Mouse (Mus musculus): ENCODE data around the gene Fbxo47. TPM values are rescaled to one million over a fixed set of nuclear protein-coding genes. Genes with fewer than 3 reads are reported as not detected.

Gene Fbxo47
- polyA plus RNA-seq, 1 experiment from 2014 or later = 0.62 TPM

DNA sequence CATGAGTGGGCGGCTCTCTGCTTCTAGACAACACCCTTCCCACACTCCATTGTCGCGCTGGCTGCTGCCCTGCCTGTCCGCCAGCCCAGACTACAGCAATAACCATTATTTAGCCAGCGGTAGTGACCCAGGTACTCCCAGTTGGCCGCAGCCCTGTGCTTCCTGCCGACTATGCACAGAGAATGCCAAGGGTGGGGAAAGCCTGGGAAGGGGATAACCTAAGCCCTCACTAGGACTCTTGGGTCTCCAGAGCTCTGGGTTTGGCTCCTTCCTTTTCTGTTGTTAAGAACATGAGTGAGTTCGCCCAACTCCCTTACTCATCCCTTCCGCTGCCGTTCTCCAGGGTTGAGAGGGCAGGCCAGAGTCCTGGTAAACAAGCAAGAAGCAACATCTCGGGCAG is 52.0 kb downstream of the Fbxo47 start:
- no peak for DNase-seq
- H3K27ac ChIP-seq (replicated peaks; ENCODE audit: low read depth, low read length) = no peak overlapping the region
- H3K36me3 ChIP-seq (ENCODE audit: control insufficient read depth, insufficient read depth, low read length) = peaks cover 66% of the 10 kb centered on the region
- H3K9ac ChIP-seq (replicated peaks; ENCODE audit: low read length) = no peak overlapping the region
- H3K9me3 ChIP-seq (ENCODE audit: control insufficient read depth, low read length) = no peaks in the 10 kb centered on the region
- H3K4me2 ChIP-seq (ENCODE audit: low read length) = no peak overlapping the region
- no peak for ATAC-seq (ENCODE audit: low FRiP score, low TSS enrichment)
- H3K27me3 ChIP-seq (ENCODE audit: control insufficient read depth, insufficient read depth, low read length) = no peaks in the 10 kb centered on the region
- no peak overlapping the region for H3K4me3 ChIP-seq (replicated peaks; ENCODE audit: low read depth, low read length)
- whole genome bisulfite sequencing = 86% methylated on average over 11 of the region's 11 CpGs
- H3K4me1 ChIP-seq (ENCODE audit: control insufficient read depth, insufficient read depth, low read length) = no peaks in the 10 kb centered on the region

DNA sequence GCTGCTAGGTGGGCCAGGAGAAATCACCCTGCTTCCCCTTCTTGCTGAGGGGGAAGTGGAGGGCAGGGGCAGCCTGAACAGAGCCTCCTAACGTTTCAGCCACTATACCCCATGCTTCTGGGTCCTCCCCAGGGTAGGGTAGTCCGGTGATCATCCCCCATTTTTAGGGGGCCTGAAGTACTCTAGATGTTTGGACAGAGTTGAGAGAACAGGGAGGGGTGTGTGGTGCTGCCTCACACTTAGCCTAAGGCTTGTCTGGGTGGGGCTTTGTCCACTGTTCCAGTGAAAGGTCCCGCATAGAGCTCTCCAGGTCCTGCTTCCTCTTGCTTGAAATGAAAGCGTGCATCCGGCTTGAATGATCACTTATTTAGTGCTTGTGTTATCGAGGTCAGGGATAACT is 53.5 kb downstream of the Fbxo47 start:
- Histone ChIP-seq H3K9ac (replicated peaks; ENCODE audit: low read length) (no peak overlapping the region), H3K36me3 (ENCODE audit: control insufficient read depth, insufficient read depth, low read length) (peaks cover 68% of the 10 kb centered on the region), H3K27ac (replicated peaks; ENCODE audit: low read depth, low read length) (no peak overlapping the region), H3K27me3 (ENCODE audit: control insufficient read depth, insufficient read depth, low read length) (no peaks in the 10 kb centered on the region), H3K9me3 (ENCODE audit: control insufficient read depth, low read length) (no peaks in the 10 kb centered on the region), H3K4me3 (replicated peaks; ENCODE audit: low read depth, low read length) (no peak overlapping the region), H3K4me2 (ENCODE audit: low read length) (no peak overlapping the region), H3K4me1 (ENCODE audit: control insufficient read depth, insufficient read depth, low read length) (no peaks in the 10 kb centered on the region)
- 85% methylated on average over 6 of the region's 6 CpGs for WGBS
- DNase-seq (no peak), ATAC-seq (ENCODE audit: low FRiP score, low TSS enrichment) (no peak)

DNA sequence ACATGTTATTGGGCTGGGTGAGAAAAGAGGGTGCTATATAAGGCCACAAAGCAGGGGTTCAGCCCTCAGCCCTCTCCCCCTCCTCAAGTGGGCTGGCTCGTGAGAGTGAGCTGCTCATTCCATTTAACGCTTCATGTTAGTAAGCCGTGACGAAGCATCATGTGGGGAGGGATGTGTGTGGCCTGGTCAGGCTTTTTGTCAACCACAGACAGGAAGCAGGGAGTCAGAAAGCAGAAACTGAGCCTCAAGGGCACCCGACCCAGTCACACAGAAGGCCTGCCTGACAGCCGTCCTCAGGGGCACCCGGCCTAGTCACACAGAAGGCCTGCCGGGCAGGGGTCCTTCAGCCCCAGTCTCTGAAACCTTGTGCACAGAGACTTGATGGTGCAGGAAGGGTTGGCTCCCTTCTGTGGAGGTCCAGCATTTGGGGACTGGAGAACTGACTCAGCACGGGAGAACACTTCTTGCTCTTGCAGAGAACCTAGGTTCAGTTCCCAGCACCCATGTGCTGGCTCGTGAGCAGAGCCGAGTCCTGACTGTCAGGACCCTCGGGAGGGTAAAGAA is 54.0 kb downstream of the Fbxo47 start:
- Histone ChIP-seq H3K36me3 (ENCODE audit: control insufficient read depth, insufficient read depth, low read length) (peaks cover 70% of the 10 kb centered on the region), H3K9ac (replicated peaks; ENCODE audit: low read length) (no peak overlapping the region), H3K4me3 (replicated peaks; ENCODE audit: low read depth, low read length) (no peak overlapping the region), H3K27ac (replicated peaks; ENCODE audit: low read depth, low read length) (no peak overlapping the region), H3K27me3 (ENCODE audit: control insufficient read depth, insufficient read depth, low read length) (no peaks in the 10 kb centered on the region), H3K9me3 (ENCODE audit: control insufficient read depth, low read length) (no peaks in the 10 kb centered on the region), H3K4me2 (ENCODE audit: low read length) (no peak overlapping the region), H3K4me1 (ENCODE audit: control insufficient read depth, insufficient read depth, low read length) (no peaks in the 10 kb centered on the region)
- WGBS = 82% methylated on average over 12 of the region's 12 CpGs
- ATAC-seq (ENCODE audit: low FRiP score, low TSS enrichment) (no peak), DNase-seq (no peak)

DNA sequence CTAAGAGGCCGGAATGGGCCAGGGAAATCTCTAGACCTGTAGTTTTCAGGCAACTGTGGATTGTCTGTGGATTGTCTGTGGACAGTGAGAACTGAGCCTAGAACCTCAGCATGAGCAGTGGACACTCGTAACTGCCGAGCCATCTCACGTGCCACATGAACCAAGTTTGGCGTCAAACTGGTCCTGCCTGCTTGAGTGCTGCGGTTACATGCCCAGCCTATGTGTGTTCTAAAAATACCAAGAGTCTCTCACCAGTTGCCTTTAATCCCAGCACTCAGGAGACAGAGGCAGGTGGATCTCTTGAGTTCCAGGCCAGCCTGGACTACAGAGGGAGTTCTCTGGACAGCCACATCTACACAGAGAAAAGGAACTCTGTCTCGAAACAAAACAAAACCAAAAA is 54.6 kb downstream of the Fbxo47 start:
- H3K36me3 ChIP-seq (ENCODE audit: control insufficient read depth, insufficient read depth, low read length) = peaks cover 69% of the 10 kb centered on the region
- H3K4me3 ChIP-seq (replicated peaks; ENCODE audit: low read depth, low read length) = no peak overlapping the region
- no peak for ATAC-seq (ENCODE audit: low FRiP score, low TSS enrichment)
- no peak for DNase-seq
- no peaks in the 10 kb centered on the region for H3K9me3 ChIP-seq (ENCODE audit: control insufficient read depth, low read length)
- no peak overlapping the region for H3K27ac ChIP-seq (replicated peaks; ENCODE audit: low read depth, low read length)
- WGBS = 97% methylated on average over 7 of the region's 7 CpGs
- H3K9ac ChIP-seq (replicated peaks; ENCODE audit: low read length) = no peak overlapping the region
- H3K4me2 ChIP-seq (ENCODE audit: low read length) = no peak overlapping the region
- H3K4me1 ChIP-seq (ENCODE audit: control insufficient read depth, insufficient read depth, low read length) = no peaks in the 10 kb centered on the region
- no peaks in the 10 kb centered on the region for H3K27me3 ChIP-seq (ENCODE audit: control insufficient read depth, insufficient read depth, low read length)

DNA sequence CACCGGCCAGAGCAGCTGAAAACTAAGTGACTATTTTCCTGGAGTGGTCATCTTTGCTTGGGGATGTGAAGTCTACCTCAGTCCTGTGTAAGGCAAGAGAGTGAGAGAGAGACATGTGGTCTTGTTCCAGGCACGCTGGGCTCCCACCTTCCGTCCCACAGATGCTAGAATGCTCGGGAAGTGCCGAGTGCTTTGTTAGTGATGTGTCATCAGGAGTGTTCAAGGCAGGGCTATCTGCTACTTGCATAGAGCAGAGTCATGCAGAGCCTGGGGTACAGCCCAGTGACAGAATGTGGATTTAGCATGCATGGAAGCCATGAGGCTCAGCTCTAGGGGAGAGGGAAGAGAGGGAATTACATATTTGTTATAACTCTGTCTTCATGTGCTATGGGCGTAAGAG is 56.3 kb downstream of the Fbxo47 start:
- H3K9me3 ChIP-seq (ENCODE audit: control insufficient read depth, low read length) = no peaks in the 10 kb centered on the region
- H3K27ac ChIP-seq (replicated peaks; ENCODE audit: low read depth, low read length) = no peak overlapping the region
- WGBS = 89% methylated on average over 6 of the region's 6 CpGs
- no peaks in the 10 kb centered on the region for H3K4me1 ChIP-seq (ENCODE audit: control insufficient read depth, insufficient read depth, low read length)
- peaks cover 69% of the 10 kb centered on the region for H3K36me3 ChIP-seq (ENCODE audit: control insufficient read depth, insufficient read depth, low read length)
- no peak overlapping the region for H3K4me3 ChIP-seq (replicated peaks; ENCODE audit: low read depth, low read length)
- no peak overlapping the region for H3K4me2 ChIP-seq (ENCODE audit: low read length)
- no peak overlapping the region for H3K9ac ChIP-seq (replicated peaks; ENCODE audit: low read length)
- no peak for DNase-seq
- no peak for ATAC-seq (ENCODE audit: low FRiP score, low TSS enrichment)
- H3K27me3 ChIP-seq (ENCODE audit: control insufficient read depth, insufficient read depth, low read length) = no peaks in the 10 kb centered on the region

DNA sequence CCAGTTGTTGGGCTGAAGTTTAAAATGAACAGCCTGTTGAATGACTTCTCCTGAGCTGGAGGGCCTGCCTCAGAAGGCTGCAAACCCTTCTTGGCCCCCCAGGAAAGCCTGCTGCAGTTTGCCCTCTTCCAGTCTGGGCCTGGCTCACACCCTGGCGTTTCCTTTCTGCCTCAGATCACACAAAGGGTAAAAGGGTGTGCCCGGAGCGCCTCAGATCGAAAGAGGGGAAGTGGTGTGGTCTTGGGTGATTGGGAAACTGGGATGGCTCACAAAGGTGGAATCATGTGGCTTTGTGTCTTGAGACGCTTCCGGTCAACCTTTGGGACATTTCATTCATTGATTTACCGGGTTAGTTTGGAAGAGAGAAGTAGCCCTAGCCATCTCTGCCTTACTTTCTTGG is 57.5 kb downstream of the Fbxo47 start:
- Histone ChIP-seq H3K27me3 (ENCODE audit: control insufficient read depth, insufficient read depth, low read length) (no peaks in the 10 kb centered on the region), H3K4me2 (ENCODE audit: low read length) (no peak overlapping the region), H3K9me3 (ENCODE audit: control insufficient read depth, low read length) (no peaks in the 10 kb centered on the region), H3K27ac (replicated peaks; ENCODE audit: low read depth, low read length) (no peak overlapping the region), H3K4me3 (replicated peaks; ENCODE audit: low read depth, low read length) (no peak overlapping the region), H3K4me1 (ENCODE audit: control insufficient read depth, insufficient read depth, low read length) (no peaks in the 10 kb centered on the region), H3K9ac (replicated peaks; ENCODE audit: low read length) (no peak overlapping the region), H3K36me3 (ENCODE audit: control insufficient read depth, insufficient read depth, low read length) (peaks cover 62% of the 10 kb centered on the region)
- ATAC-seq (ENCODE audit: low FRiP score, low TSS enrichment) = no peak
- 79% methylated on average over 7 of the region's 7 CpGs for WGBS
- DNase-seq = no peak

DNA sequence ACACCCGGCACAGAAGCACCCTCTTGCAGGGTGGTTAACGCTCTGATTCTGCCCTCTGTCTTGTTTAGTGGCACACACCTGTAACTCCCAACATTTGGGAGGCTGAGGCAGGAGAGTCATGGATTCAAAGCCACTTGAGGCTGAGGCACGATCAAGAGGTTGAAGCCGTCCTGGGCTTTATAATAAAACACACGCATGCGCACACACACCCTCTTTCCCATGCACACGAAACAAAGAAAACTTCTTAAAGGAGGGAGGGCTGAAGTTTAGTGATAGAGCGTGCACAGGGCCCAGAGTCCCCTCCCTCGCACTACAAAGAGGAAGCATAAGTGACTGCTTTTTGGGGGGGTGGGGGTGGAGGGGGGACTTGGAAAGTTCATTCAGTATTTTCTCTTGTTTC is 58.0 kb downstream of the Fbxo47 start:
- Histone ChIP-seq H3K27ac (replicated peaks; ENCODE audit: low read depth, low read length) (no peak overlapping the region), H3K9me3 (ENCODE audit: control insufficient read depth, low read length) (no peaks in the 10 kb centered on the region), H3K4me3 (replicated peaks; ENCODE audit: low read depth, low read length) (no peak overlapping the region), H3K4me1 (ENCODE audit: control insufficient read depth, insufficient read depth, low read length) (no peaks in the 10 kb centered on the region), H3K27me3 (ENCODE audit: control insufficient read depth, insufficient read depth, low read length) (no peaks in the 10 kb centered on the region), H3K9ac (replicated peaks; ENCODE audit: low read length) (no peak overlapping the region), H3K4me2 (ENCODE audit: low read length) (no peak overlapping the region), H3K36me3 (ENCODE audit: control insufficient read depth, insufficient read depth, low read length) (peaks cover 66% of the 10 kb centered on the region)
- WGBS = 90% methylated on average over 9 of the region's 9 CpGs
- ATAC-seq (ENCODE audit: low FRiP score, low TSS enrichment) (no peak), DNase-seq (no peak)

DNA sequence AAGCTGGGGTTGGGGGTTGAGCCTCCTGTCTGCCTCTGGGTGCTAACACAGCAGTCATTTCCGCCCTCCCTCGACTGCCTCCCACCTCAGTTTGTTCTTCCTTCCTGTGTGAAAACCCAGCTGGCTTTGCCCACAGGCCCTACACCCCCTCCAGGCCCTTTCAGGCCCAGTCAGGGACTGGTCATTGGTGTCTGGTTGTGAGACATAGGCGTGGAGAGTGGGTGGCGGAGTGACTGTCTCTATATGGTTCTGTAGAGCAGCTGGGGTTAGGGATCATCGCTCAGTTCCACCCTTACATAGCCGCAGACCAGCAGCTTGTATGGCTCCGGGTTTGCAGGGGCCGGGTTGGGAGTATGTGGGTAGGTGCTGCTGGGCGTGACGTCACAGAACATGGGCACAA is 58.7 kb downstream of the Fbxo47 start:
- 0 out of 2 replicates have a peak overlapping the region, but pooled peaks have one; percentile 17 for H3K27ac ChIP-seq (replicated peaks; ENCODE audit: low read depth, low read length)
- WGBS = 91% methylated on average over 10 of the region's 10 CpGs
- H3K4me1 ChIP-seq (ENCODE audit: control insufficient read depth, insufficient read depth, low read length) = no peaks in the 10 kb centered on the region
- DNase-seq (no peak), ATAC-seq (ENCODE audit: low FRiP score, low TSS enrichment) (no peak)
- H3K4me3 ChIP-seq (replicated peaks; ENCODE audit: low read depth, low read length) = no peak overlapping the region
- H3K27me3 ChIP-seq (ENCODE audit: control insufficient read depth, insufficient read depth, low read length) = no peaks in the 10 kb centered on the region
- no peak overlapping the region for H3K9ac ChIP-seq (replicated peaks; ENCODE audit: low read length)
- no peaks in the 10 kb centered on the region for H3K9me3 ChIP-seq (ENCODE audit: control insufficient read depth, low read length)
- H3K4me2 ChIP-seq (ENCODE audit: low read length) = no peak overlapping the region
- H3K36me3 ChIP-seq (ENCODE audit: control insufficient read depth, insufficient read depth, low read length) = peaks cover 68% of the 10 kb centered on the region

DNA sequence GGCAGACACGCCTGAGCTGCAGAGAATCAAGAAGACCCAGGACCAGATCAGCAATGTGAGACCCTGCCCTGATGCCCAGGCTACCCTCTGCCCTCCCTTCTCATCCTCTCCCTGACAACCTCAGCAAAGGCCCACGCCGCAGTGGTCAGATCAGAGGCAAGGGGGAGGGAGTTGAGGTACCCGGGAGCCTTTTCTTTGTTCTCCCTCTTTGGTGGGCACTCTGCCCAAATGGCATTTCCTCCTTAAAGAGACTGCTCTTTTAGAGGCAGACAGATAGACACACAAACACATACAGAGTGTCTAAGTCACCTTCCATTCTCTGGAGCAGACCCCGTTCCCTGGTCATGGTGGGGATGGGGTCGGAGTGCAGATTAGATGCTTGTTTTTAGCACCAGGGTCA is 59.1 kb downstream of the Fbxo47 start:
- H3K9ac ChIP-seq (replicated peaks; ENCODE audit: low read length) = no peak overlapping the region
- H3K4me2 ChIP-seq (ENCODE audit: low read length) = no peak overlapping the region
- H3K4me1 ChIP-seq (ENCODE audit: control insufficient read depth, insufficient read depth, low read length) = no peaks in the 10 kb centered on the region
- H3K27me3 ChIP-seq (ENCODE audit: control insufficient read depth, insufficient read depth, low read length) = no peaks in the 10 kb centered on the region
- no peak for ATAC-seq (ENCODE audit: low FRiP score, low TSS enrichment)
- peaks cover 66% of the 10 kb centered on the region for H3K36me3 ChIP-seq (ENCODE audit: control insufficient read depth, insufficient read depth, low read length)
- H3K9me3 ChIP-seq (ENCODE audit: control insufficient read depth, low read length) = no peaks in the 10 kb centered on the region
- no peak overlapping the region for H3K4me3 ChIP-seq (replicated peaks; ENCODE audit: low read depth, low read length)
- 77% methylated on average over 6 of the region's 6 CpGs for WGBS
- DNase-seq = no peak
- 0 out of 2 replicates have a peak overlapping the region, but pooled peaks have one; percentile 17 for H3K27ac ChIP-seq (replicated peaks; ENCODE audit: low read depth, low read length)
